Mouse (Mus musculus) heart, adult 9 months (tissue): ENCODE results near the gene 4921509C19Rik.
"Not testable (repeated sequence)": the region's sequence is repeated elsewhere in the genome, so short reads cannot be mapped to it uniquely, and the experiment has no call there.

Experiments used
- DNase-seq, 2 experiments: peaks; one replicate each; pipeline ENCODE4 v3.0.0; 2022; ENCODE audit warnings: low spot score in 2 of 2

Gene 4921509C19Rik

DNA sequence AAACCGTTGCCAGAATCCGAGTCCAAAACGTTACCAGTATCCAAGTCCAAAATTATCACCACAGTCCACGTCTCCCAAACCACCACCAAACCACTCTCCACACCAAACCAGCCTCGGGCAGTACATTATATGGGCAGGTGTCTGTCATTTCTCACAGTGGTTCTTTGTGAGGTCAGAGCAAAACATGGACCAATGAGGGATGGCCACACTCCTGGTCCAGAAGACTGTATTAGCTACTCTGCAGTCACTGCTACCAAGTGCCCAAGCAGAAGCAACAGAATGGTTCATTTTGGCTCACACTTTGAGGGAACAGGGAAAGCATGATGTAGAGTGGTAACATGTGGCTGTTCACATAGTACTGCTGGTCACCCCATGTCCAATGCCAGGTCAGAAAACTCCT is at the start of gene 4921509C19Rik:
Gene 4921509C19Rik (minus strand): TSS at position 101 of the 400 bp plus-strand sequence.
- DNase-seq: not testable (repeated sequence)

DNA sequence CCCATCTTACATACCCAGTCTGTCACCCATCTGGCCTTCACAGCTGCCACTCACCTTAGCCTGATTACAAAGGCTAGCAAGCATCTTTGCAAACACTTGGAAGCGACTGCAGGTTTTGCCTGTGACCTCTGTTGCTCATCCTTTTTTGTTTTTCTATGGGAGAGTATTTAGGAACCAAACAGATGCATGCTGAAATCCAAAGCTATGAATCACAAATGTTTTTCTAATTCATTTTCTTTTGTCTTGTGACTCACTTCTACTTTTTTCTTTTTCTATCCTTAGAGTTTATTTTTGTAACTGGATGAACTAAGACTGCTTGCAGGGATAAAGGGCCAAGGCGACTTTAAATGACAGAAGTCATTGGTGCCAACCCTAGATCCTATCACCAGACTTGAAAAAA is 49.6 kb upstream of the 4921509C19Rik start:
- no peak for DNase-seq

DNA sequence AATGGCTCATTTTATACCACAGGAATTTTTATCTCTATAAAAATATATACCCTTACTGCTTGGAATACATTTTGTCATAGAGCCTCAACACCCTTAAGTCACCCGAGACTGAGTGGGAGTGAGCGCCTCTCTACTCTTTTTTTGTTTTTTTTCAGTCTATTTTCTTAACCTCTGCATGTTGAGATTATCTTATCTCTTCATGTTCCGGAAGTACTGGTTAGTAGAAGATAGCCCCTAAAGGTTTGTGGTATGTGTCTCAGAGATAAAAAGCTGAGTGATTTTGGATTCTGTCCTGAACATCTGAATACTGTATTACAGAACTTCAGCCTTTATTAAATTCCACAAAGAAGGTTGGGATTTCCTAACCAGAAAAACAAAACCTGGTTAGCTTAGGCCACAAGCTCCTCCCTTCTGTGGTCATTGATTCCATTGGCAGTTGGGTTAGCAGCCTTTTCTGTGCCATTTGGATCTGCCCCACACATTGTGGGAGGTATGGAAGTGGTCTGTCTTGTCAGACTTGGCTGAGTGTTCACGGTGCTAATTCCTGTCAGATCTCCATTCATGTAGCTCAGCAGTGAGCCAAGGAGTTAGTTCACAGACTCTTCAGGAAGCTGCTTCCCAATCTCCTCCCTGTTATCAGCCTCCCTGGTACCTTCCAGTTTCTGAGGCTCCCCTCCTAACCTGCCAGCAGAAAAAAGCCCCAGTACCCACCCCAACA is 48.5 kb upstream of the 4921509C19Rik start:
- no peak for DNase-seq

DNA sequence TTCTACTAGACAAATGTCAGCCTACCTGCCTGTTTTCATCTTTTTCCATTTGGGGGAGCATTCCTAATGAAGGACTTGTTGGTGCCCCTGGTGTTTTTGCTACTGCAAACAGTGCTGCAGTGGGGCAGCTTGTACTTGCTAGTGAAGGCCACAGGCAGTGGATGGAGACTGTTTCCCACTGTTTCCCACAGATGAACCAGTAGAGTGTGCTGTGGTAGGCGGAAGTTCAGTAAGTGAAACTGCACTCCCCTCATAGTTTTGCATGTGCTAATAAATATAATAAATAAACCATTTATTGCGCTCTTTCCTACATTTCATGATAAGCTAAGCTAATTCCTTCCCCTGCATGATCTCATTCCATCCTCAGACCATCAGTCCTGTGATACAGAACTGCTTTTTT is 43.0 kb upstream of the 4921509C19Rik start:
- no peak for DNase-seq

DNA sequence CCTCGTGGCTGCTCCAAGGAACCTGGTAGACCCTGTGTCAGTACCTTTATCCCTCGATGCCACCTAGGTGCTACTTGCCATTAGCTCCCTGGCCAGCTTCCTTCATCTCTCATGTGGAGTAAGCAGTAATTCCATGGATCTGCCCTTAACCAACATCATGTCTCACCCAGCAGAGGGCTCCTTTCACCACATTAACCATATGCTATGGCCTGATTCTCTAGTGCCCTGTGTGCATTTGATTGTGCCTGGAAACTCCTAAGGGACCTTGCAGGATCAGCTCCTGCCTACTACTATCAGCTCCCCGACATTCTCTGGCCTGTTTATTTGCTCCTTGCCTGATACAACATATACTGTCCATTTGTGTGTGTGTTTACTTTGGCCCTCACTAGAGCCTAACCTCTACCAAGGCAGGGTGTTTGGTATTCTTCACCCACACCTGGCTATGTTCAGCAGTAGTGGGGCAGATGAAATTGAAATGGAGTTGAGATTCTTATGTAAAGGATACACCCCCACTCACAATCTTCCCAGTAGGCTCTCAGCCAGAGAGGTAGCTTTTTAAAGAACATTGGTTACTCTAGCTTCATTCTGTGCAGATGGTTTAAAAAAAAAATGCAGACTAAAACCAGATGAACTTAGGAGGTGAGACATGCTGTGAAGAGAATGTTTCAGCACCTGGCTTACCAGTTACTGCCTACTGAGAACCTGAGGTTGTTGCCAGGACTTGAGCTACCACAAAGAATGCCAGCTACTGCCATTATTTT is 37.8 kb upstream of the 4921509C19Rik start:
- no peak for DNase-seq

DNA sequence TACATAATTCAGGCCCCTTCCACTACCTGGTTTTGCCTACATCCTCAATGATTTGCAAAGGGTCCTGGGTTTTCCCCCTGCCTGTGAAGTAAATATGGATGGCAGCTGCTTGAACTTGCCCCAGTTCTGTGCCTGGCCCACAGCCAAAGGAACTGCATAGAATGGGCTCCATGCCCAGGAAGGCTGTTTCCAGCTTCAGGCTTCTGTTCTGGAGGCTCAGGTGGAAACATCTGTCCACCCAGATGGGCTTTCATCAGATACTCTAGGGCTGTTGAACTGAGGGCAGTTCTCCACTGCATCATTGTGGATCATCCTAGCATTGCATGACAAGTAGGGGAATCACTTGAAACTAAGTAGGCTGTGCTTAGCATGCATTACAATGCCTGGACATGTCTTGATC is 36.2 kb upstream of the 4921509C19Rik start:
- peak in 1 of 2 experiments; percentile 36 for DNase-seq

DNA sequence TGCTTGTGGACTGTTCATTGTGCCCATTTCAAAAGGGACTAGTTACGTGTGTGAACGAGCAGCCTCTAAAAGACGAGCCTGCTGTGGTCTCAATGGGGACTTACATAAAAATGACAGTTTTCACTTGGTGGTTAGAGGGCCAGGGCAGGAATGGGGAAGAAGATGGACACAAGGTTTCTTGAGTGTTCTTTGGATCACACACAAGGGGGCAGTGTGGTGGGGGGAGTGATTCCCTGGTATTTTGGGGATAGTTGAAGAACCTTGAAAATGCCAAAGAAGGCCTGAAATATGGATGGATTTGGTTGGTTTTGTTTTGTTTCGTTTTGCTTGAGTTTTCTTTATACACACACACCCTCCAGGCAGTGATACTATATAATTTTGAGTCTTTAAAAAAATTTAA is 28.3 kb upstream of the 4921509C19Rik start:
- DNase-seq: no peak

DNA sequence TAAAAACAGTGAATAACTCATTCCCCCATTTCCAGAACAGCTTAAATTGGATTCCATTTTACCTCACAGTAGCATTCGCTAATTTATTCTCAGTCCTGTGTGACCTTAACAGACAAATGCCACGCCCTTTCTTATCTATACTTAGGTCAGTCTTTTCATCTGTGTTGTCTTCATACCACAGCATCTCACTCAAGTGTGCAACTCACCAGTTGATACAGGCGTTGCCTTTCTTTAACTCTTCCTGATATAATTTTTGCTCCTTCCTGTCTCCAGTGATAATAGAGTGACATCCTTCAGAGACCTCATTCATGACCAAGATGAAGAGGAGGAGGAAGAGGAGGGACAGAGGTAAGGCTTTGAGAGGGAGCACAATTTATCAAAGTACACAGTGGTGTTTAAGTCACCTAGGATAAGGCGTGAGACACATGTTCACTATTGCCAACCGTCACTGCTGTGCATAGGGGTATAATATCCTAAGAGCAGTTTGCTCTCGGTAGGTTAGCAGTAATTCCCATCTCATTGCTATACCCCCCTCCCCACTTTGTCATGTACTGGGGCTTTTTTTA is 24.6 kb upstream of the 4921509C19Rik start:
- DNase-seq: no peak

DNA sequence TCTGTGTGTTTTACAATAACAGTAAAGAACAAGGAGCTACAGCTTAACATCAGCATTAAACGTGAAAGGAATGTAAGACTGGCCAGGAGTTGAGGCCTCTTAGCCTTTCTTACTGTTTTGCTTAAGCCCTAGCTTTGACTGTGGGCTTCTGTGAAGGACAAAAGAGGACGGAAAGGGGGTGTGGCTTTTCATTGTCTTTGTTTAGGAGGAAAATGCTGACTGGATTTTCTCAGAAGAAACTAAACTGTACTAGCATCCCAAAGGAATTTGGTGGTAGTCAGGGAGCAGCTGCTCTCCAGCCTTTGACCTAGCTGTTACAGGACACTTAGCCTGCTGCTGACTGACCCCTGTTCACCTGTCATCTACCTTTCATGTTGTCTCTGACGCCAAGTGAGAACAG is 22.4 kb upstream of the 4921509C19Rik start:
- DNase-seq: no peak

DNA sequence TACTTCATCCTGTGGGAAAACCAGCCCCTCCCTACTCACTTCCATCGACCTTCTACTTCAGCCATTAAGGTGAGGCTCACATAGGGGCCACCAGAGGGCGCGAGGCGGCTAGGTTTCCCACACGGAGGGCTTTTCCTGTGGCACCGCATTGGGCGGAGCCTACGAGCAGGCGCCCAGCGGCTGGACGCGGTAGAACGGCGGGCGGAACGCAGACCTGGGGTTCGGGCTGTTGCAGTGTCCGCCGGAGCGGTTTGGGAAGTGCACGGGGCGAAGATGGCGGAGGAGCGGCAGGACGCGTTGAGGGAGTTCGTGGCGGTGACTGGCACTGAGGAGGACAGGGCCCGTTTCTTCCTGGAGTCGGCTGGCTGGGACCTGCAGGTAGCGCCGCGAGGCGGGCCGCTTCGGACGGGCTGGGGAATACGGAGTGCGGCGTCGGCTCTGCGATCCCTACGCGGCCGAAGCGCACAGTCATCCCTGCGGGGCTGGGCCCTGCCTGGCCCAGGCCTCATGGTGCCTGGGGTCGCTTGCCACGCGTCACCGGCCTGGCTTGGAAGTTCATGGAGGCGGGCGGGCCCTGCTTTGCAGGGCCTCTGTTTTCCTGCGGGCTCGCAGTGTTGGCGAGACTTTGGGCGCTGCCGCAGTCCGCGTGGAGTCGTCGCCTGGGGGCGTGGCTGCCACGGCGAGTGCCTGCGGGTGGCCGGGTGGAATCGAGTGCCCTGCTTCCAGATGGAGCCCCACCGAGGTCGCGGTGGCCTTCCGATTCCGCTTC is 18.3 kb upstream of the 4921509C19Rik start, which contains the start of gene Nsfl1c:
Gene Nsfl1c (plus strand): TSS at position 148 of the 769 bp plus-strand sequence.
- DNase-seq: peak; percentile 86 to 92

DNA sequence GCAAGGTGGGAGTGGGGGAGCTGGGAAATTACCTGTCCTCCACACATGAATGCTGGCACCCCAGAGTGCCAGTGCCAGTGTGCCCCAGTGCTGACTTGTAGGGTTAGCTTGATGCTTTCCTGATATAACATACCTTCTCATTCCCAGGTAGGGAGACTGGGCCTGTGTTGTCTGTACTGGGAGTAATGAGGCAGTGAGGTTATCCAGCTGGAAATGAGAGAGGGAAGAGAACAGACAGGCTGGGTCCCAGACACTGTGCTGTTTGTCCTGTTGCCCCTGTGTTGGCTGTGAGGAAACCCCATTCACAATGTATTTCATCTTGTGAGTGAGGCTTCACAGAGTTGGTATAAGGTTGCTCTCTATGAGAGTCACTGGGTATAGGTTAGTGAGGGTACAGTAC is 10.5 kb upstream of the 4921509C19Rik start:
- no peak for DNase-seq

DNA sequence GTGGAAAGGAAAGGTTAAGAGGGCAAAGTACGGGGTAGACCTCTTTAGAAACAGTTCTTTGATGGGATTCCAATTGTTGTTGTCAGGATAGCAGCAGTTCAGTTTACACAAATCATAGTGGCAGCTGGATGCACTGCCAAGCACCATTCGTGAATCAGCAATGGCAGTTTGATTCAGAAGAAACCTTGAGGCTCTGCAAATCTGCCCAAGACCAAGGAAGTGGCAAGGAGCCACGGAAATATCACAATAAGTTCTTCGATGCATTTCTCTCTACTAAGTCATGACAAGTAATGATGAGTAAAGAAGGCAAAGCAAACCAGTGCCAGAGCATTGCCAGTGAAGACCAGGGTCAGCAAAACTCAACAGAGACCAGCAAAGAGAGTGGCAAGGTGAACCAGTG is 41.0 kb downstream of the 4921509C19Rik start:
- not testable (repeated sequence) for DNase-seq

DNA sequence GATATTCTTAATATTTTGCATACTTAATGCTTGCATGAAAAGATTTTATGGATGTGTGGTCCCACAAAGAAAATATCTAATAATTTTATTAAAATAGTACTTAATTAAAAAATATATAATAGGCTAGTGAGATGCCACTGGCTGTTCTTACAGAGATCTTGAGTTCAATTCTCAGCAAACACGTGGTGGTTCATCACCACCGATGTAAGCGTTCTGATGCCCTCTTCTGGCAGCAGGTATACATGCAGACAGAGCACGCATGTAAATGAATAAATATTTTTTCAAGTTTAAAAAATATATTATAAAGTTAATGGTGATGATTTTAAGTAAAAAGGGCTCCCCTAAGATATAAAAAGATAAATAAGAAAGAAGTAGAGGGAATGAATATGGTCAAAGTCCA is 41.8 kb downstream of the 4921509C19Rik start:
- DNase-seq: not testable (repeated sequence)
